Mouse (Mus musculus) cerebellum, adult 8-10 months (tissue): ENCODE measurements at regions not wholly inside any gene's neighbourhood (a gene's known extent, or its start where the extent isn't known, plus 50 kb on each side); places are given as distances from the start of the nearest gene placed in this dataset.

Source experiments
- DNase-seq: peaks from one replicate; pipeline ENCODE4 v3.0.0; 2022

GRCm38 (mm10) chr13:10526470-10527207, 166.0 kb upstream of the Chrm3 start:
- DNase-seq: no peak

DNA sequence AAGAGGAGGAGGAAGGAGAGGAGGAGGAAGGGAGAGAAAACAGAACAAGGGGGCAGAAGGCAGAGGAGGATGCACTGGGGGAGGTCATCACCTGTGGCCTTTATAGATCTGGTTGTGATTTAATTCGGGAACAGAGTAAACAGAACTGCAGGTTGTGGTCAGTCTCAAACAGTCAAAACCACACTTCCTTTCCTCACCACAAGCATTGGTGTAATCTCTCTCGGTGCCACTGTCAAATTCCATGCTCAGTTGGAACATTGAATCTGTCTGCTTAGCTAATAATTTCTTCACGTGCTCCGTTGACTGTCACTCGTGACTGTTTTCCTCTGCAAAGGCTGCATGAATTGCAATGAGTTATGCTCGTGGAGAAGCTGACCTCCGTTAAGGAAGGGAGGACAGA, 143.6 kb upstream of the Chrm3 start:
- DNase-seq: no peak

GRCm38 (mm10) chr13:10455323-10455722, 94.7 kb upstream of the Chrm3 start:
- DNase-seq: no peak

- DNase-seq: no peak
Measured at GRCm38 (mm10) chr13:10454667-10455066, 94.0 kb upstream of the Chrm3 start.

DNA sequence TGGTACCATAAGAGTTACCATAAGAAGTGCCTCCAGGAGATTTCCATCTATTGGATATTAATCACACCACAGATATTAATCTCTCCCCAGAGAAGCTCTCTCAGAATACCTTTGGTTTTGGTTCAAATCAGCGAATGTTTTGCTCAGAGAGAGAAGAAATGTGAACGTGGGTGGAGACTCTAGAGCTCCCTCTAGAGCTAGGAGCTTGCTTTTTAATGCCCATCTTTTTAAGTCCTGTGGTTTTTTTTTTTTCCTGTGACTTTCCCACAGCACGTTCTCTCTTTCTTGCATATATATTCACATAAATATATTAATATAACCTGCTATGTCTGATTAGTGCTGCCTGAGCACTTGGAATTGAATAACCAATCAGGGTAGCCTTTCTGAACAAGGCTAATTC, 90.4 kb upstream of the Chrm3 start:
- no peak for DNase-seq

- no peak for DNase-seq
Measured at GRCm38 (mm10) chr13:10449502-10449901, 88.9 kb upstream of the Chrm3 start.

DNA sequence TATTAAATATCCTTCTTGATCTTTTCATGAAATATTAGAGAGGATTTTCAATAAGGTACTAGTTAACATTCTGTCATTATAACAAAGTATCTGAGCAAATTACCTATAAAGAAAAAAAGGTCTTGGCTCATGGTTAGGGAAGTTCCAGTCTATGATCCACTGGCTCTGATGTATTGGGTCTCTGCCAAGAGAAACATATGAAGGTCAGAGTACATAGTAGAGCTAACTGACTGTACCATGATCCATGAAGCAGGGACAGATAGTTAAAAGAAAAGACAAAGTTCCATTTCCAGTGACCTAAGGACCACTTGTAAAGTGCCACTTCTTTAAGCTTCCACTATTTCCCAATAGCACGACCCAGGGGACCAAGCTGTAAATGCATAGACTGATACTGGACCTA, 87.2 kb upstream of the Chrm3 start:
- DNase-seq: no peak

GRCm38 (mm10) chr13:10445679-10446078, 85.0 kb upstream of the Chrm3 start:
- no peak for DNase-seq
